Mouse (Mus musculus): ENCODE data around the gene Tsc22d1. TPM values are rescaled to one million over a fixed set of nuclear protein-coding genes. Genes with fewer than 3 reads are reported as not detected.

The Tsc22d1 gene
- total and polyA plus RNA-seq, 3 experiments: 0.25 to 1.3 (median 0.69) TPM

- no peak for DNase-seq (ENCODE audit: extremely low read depth)
- Histone ChIP-seq H3K27me3 (replicated peaks) (no peaks in the 10 kb centered on the region), H3K9me3 (replicated peaks; ENCODE audit: low read length) (no peaks in the 10 kb centered on the region), H3K9ac (ENCODE audit: insufficient read depth, low read depth) (no peak overlapping the region), H3K27ac (ENCODE audit: insufficient read depth, low read depth) (no peak overlapping the region), H3K79me2 (replicated peaks; ENCODE audit: control insufficient read depth, extremely low read depth, insufficient read depth, poor library complexity, severe bottlenecking) (no peaks in the 10 kb centered on the region), H3K4me1 (ENCODE audit: control insufficient read depth in 1 of 2, insufficient read depth in 2 of 2) (no peaks in the 10 kb centered on the region), H3K4me2 (ENCODE audit: insufficient read depth, low read depth, poor library complexity, severe bottlenecking) (no peak overlapping the region), H3K36me3 (replicated peaks in 1 of 2; ENCODE audit: control insufficient read depth in 1 of 2, insufficient read depth in 1 of 2, low read length in 1 of 2) (no peaks in the 10 kb centered on the region), H3K4me3 (replicated peaks in 1 of 3; ENCODE audit: low read depth in 2 of 3, low read length in 2 of 3, poor library complexity in 1 of 3) (no peak overlapping the region)
- in situ Hi-C loops (cut with MboI; ENCODE audit: low pct_ligation_motif_present, low pct_unique_long_range_greater_than_20kb, low sequenced_read_pairs) (no loop called here), dilution Hi-C loops (cut with MboI; ENCODE audit: extremely low pct_ligation_motif_present, extremely low pct_unique_long_range_greater_than_20kb, low sequenced_read_pairs) (no loop called here)
- TF ChIP-seq ZNF384 (IDR thresholded peaks at IDR 0.05; ENCODE audit: low read depth, low read length) (no peak), CTCF (conservative IDR thresholded peaks at IDR 0.05 in 1 of 2, IDR thresholded peaks at IDR 0.05 in 1 of 2; ENCODE audit: low read depth in 2 of 2, low read length in 2 of 2) (no peak), ELF1 (IDR thresholded peaks at IDR 0.05; ENCODE audit: low read depth, low read length) (no peak), KAT2A (IDR thresholded peaks at IDR 0.05; ENCODE audit: insufficient replicate concordance, low read length) (no peak), JUND (conservative IDR thresholded peaks at IDR 0.05; ENCODE audit: low read depth, low read length) (no peak), GABPA (IDR thresholded peaks at IDR 0.05; ENCODE audit: insufficient replicate concordance, low read depth, low read length) (no peak), HCFC1 (IDR thresholded peaks at IDR 0.05; ENCODE audit: low read depth, low read length) (no peak), MYC (IDR thresholded peaks at IDR 0.05; ENCODE audit: low read depth, low read length) (no peak), POLR2AphosphoS2 (IDR thresholded peaks at IDR 0.05; ENCODE audit: low read depth, low read length) (no peak), JUN (IDR thresholded peaks at IDR 0.05; ENCODE audit: insufficient read depth, low read depth, low read length) (no peak), CHD1 (IDR thresholded peaks at IDR 0.05; ENCODE audit: low read depth, low read length) (no peak), RCOR1 (conservative IDR thresholded peaks at IDR 0.05; ENCODE audit: low read depth, low read length) (no peak)
Measured at GRCm38 (mm10) chr14:76432369-76432768, 17.6 kb downstream of the Tsc22d1 start.

GRCm38 (mm10) chr14:76432816-76433215 lies 18.1 kb downstream of the Tsc22d1 start:
- no peaks in the 10 kb centered on the region for H3K4me1 ChIP-seq (ENCODE audit: control insufficient read depth in 1 of 2, insufficient read depth in 2 of 2)

GRCm38 (mm10) chr14:76442160-76442559 lies 27.4 kb downstream of the Tsc22d1 start:
- no peaks in the 10 kb centered on the region for H3K36me3 ChIP-seq (replicated peaks in 1 of 2; ENCODE audit: control insufficient read depth in 1 of 2, insufficient read depth in 1 of 2, low read length in 1 of 2)
- H3K27me3 ChIP-seq (replicated peaks): no peaks in the 10 kb centered on the region
- 0 out of 2 replicates have a peak overlapping the region, but pooled peaks have one; percentile 71 for H3K4me2 ChIP-seq (ENCODE audit: insufficient read depth, low read depth, poor library complexity, severe bottlenecking)
- TF ChIP-seq MXI1 (IDR thresholded peaks at IDR 0.05; ENCODE audit: low read depth, low read length): no peak
- no peak for TF ChIP-seq POLR2AphosphoS2 (IDR thresholded peaks at IDR 0.05; ENCODE audit: low read depth, low read length)
- no peak for TF ChIP-seq RCOR1 (conservative IDR thresholded peaks at IDR 0.05; ENCODE audit: low read depth, low read length)
- no peak for TF ChIP-seq USF2 (conservative IDR thresholded peaks at IDR 0.05; ENCODE audit: low read depth, low read length)
- no peak for TF ChIP-seq EP300 (IDR thresholded peaks at IDR 0.05; ENCODE audit: low read length)
- TF ChIP-seq SMC3 (IDR thresholded peaks at IDR 0.05; ENCODE audit: low read depth, low read length): no peak
- TF ChIP-seq ETS1 (conservative IDR thresholded peaks at IDR 0.05; ENCODE audit: low read depth, low read length): no peak
- no peak for TF ChIP-seq TCF12 (IDR thresholded peaks at IDR 0.05; ENCODE audit: low read depth, low read length)
- no peak for TF ChIP-seq CHD2 (IDR thresholded peaks at IDR 0.05; ENCODE audit: low read length)
- TF ChIP-seq CHD1 (IDR thresholded peaks at IDR 0.05; ENCODE audit: low read depth, low read length): no peak
- TF ChIP-seq MAFK (IDR thresholded peaks at IDR 0.05; ENCODE audit: insufficient replicate concordance, low read length): no peak
- TF ChIP-seq POLR2A (IDR thresholded peaks at IDR 0.05; ENCODE audit: low read depth, low read length): no peak
- no peaks in the 10 kb centered on the region for H3K4me1 ChIP-seq (ENCODE audit: control insufficient read depth in 1 of 2, insufficient read depth in 2 of 2)
- H3K9me3 ChIP-seq (replicated peaks; ENCODE audit: low read length): no peaks in the 10 kb centered on the region
- no peaks in the 10 kb centered on the region for H3K79me2 ChIP-seq (replicated peaks; ENCODE audit: control insufficient read depth, extremely low read depth, insufficient read depth, poor library complexity, severe bottlenecking)
- no peak overlapping the region for H3K9ac ChIP-seq (ENCODE audit: insufficient read depth, low read depth)
- dilution Hi-C loops (cut with MboI; ENCODE audit: extremely low pct_ligation_motif_present, extremely low pct_unique_long_range_greater_than_20kb, low sequenced_read_pairs) (no loop called here), in situ Hi-C loops (cut with MboI; ENCODE audit: low pct_ligation_motif_present, low pct_unique_long_range_greater_than_20kb, low sequenced_read_pairs) (no loop called here)
- no peak for DNase-seq (ENCODE audit: extremely low read depth)
- no peak overlapping the region for H3K4me3 ChIP-seq (replicated peaks in 1 of 3; ENCODE audit: low read depth in 2 of 3, low read length in 2 of 3, poor library complexity in 1 of 3)
- no peak overlapping the region for H3K27ac ChIP-seq (ENCODE audit: insufficient read depth, low read depth)

More at GRCm38 (mm10) chr14:76432816-76433215, 18.1 kb downstream of the Tsc22d1 start:
- Histone ChIP-seq H3K4me3 (replicated peaks in 1 of 3; ENCODE audit: low read depth in 2 of 3, low read length in 2 of 3, poor library complexity in 1 of 3) (no peak overlapping the region), H3K9ac (ENCODE audit: insufficient read depth, low read depth) (no peak overlapping the region), H3K27ac (ENCODE audit: insufficient read depth, low read depth) (no peak overlapping the region), H3K27me3 (replicated peaks) (no peaks in the 10 kb centered on the region), H3K9me3 (replicated peaks; ENCODE audit: low read length) (no peaks in the 10 kb centered on the region), H3K36me3 (replicated peaks in 1 of 2; ENCODE audit: control insufficient read depth in 1 of 2, insufficient read depth in 1 of 2, low read length in 1 of 2) (no peaks in the 10 kb centered on the region), H3K4me2 (ENCODE audit: insufficient read depth, low read depth, poor library complexity, severe bottlenecking) (no peak overlapping the region), H3K79me2 (replicated peaks; ENCODE audit: control insufficient read depth, extremely low read depth, insufficient read depth, poor library complexity, severe bottlenecking) (no peaks in the 10 kb centered on the region)
- dilution Hi-C loops (cut with MboI; ENCODE audit: extremely low pct_ligation_motif_present, extremely low pct_unique_long_range_greater_than_20kb, low sequenced_read_pairs): no loop called here
- in situ Hi-C loops (cut with MboI; ENCODE audit: low pct_ligation_motif_present, low pct_unique_long_range_greater_than_20kb, low sequenced_read_pairs): no loop called here
- TF ChIP-seq MEF2A (IDR thresholded peaks at IDR 0.05; ENCODE audit: borderline replicate concordance, low read depth, low read length): no peak
- no peak for TF ChIP-seq USF1 (IDR thresholded peaks at IDR 0.05; ENCODE audit: low read depth, low read length)
- no peak for TF ChIP-seq RAD21 (IDR thresholded peaks at IDR 0.05; ENCODE audit: low read depth, low read length)
- TF ChIP-seq USF2 (conservative IDR thresholded peaks at IDR 0.05; ENCODE audit: low read depth, low read length): no peak
- TF ChIP-seq JUN (IDR thresholded peaks at IDR 0.05; ENCODE audit: insufficient read depth, low read depth, low read length): no peak
- TF ChIP-seq PAX5 (IDR thresholded peaks at IDR 0.05; ENCODE audit: low read length): no peak
- no peak for TF ChIP-seq UBTF (IDR thresholded peaks at IDR 0.05; ENCODE audit: low read depth, low read length)
- DNase-seq (ENCODE audit: extremely low read depth): no peak
